Mouse (Mus musculus) 3134 (cell line): ENCODE data around the gene Adk.

Source experiments
- DNase-seq: peaks from one replicate; pipeline ENCODE4 v3.0.0-alpha.2; 2011; ENCODE audit warnings: low spot score; ENCODE audit not compliant: insufficient read length; ENCODE audit errors: extremely low read depth

Adk gene

DNA sequence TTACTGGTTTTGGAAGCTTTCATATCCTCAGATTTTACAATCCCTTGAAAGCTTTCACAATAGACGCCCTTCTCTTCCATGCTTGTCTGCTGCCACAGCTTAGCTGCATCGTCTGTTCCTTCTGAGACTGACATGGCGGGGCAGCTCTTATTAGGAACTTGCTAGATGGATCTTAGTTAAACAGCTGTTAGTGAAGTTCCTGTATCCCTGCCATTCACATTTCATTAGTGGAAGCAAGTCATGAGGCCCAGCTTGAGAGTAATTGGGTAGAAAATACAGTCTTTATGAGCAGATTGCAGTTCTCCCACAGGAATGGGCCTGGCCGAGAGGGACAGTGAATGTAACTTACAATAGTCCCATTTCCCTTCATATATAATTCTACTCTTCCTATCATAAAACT is 356.5 kb downstream of the Adk start:
- DNase-seq, result no peak

DNA sequence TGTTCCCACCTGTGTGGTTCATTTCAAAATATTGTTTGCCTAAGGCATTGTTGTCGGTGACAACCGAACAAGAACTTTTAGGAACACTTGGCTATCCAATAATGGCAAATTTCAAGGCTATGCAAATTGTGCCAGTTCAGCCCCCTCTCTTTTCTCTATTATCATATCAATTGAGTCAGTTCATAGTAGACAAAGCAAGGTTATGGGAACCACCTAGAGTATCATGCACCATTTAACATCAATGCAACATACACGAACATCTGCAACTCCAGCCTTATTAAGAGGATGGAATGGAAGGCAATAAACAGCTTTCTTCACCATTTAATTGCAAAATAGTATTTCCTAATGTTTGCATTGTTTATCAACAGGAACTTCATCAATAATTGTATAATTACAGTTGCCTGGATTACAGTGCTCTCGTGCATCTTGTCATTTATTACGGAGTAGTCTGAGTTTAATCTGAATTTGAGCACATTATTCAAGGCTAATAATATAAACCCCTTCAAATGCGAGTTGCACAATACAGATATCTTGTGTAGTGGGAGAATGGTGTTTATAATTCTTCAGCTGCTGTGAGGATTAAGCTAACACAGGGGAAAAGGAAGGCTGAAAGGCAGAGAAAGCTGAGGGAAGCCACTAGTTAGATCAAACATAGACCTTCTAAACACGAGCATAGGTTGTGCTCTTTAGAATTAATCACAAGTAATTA is 358.5 kb downstream of the Adk start:
- DNase-seq, result no peak

DNA sequence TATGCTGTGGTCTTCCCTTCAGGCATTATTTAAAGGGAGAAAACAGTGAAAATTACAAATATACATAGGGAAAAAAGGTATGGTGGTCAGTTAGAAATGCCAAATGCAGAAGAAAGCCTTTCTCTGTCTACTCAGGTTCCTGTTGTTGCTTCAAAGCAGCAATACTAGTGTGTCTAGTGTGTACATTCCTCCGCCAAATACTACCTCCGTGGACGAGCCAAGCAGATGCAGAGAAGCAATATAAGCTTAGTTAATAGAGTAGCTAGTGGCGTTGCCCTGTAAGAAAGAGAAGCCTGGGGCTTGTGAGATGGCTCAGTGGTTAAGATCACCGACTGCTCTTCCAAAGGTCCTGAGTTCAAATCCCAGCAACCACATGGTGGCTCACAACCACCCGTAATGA is 359.1 kb downstream of the Adk start:
- no peak for DNase-seq

DNA sequence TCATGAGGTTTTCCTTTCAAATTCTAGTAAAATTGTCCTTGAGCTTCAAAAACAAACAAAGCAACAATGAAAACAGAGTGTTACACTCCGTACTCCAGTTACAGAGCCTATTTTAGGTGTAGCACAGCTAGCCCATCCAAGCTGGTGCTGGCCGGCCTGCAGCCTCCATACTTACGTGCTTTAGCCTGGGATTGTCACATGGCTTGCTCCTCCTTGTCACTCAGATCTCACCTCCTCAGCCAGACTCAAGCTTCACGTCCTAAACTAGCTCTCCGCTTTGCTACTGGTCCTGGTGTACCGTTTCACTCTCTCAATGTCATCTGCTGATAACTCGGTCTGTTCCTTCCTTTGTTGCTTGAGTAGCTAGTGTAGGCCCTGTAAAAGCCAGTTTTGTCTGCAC is 366.0 kb downstream of the Adk start:
- DNase-seq, result no peak

DNA sequence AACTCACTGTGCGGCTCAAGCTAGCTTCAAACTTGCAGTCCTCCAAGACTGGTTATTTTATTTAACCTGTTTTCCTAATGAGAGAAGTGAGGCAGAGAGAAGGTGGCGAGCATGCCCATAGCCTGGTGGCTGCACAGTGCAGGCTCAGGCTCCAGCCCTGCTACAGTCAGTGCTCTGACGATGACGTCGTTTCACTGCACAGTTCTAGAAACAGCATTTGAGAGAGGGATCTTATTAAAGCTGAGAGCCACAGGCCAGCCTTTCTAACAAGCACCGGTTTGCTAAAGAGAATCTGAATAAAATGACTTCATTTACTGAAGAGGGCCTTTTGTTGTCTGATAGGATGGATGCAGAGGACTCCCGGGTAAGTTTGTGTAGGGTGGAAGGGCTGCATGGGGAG is 375.0 kb downstream of the Adk start:
- no peak for DNase-seq

DNA sequence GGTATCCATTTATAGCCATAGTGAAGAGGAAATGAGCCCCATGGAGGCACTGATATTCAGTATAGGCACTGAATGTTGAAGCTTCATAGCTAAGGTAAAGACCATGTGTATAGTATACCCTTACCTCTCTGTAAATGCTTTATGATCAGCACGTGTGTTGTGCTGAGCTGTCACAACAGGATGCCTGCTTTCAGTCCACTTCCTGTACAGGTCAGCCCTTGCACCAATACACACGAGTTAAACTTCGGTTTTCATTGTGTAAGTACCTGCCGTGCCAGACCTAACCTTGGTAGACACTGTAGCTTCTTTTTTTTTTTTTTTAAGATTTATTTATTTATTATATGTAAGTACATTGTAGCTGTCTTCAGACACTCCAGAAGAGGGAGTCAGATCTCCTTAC is 381.0 kb downstream of the Adk start:
- no peak for DNase-seq

DNA sequence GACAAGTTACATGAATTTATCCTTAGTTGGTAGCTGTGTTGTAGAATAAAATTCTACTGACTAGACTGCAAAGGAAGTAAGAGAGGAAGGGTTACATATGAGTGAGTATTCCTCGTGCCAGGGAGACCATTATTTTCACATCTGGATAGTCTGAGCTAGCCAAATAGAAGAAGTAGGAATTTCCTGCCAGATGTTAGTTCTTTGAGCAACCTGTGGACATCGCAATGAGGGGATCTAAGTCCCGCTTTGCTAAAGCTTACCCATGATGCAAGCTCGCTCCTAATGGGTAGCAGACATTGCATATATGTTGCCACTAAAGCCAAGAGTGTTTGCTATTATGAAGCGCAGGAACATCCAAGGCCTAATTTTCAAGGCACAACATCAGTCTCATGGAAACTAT is 381.6 kb downstream of the Adk start:
- DNase-seq, result no peak

DNA sequence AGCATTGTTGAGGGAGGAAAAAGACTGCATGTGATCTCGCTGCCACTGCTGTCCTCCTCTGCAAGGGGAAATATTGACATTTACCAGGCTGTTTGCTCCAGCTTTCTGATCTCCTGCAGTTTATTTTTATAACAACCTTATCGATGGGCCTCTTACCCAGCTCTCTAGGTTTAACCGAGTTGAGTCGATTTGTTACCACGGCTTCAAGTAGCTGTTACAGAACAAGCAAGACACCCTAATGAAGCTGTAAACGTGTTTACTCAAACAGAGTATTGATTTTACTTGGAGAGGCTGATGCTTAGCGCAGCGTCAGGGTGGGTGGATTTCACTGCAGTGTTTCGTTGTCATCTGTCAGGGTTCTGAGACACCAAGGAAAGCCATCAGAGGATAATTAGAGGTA is 382.3 kb downstream of the Adk start:
- DNase-seq, result no peak

DNA sequence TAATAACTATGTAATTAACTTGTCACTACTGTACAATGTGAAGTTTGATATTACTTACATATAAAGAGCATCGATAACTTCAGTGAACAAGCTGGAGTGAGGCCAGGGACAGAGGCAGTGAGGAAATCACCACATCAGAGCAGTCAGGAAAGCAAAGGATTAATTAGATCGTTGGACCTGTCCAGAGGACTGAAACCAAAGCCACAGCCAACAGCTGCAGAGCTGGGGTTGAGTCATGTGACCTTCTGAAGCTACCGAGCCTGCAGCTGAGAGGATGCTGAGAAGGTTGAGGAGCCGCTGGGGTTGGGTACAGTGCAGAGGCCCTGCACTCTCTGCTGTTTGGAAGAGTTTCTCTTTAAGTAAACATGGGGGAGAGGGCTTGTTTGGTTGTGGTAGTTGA is 387.4 kb downstream of the Adk start:
- no peak for DNase-seq

DNA sequence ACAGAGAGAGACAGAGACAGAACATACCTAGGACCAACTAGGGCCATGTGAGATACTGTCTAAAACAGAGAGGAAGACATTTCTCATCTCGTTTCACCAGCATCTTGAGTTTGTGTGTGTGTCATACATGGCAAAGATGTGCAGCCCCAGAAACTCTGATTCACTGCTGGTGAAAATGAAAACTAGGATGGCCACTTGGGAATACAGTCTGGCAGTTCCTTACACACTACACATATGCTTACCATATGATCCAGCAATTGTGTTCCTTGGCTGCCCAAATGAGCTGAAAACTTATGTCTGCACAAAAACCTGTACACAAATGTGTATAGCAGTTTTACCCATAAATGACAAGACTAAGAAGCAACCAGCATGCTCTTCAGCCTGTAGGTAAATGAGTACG is 388.2 kb downstream of the Adk start:
- no peak for DNase-seq

DNA sequence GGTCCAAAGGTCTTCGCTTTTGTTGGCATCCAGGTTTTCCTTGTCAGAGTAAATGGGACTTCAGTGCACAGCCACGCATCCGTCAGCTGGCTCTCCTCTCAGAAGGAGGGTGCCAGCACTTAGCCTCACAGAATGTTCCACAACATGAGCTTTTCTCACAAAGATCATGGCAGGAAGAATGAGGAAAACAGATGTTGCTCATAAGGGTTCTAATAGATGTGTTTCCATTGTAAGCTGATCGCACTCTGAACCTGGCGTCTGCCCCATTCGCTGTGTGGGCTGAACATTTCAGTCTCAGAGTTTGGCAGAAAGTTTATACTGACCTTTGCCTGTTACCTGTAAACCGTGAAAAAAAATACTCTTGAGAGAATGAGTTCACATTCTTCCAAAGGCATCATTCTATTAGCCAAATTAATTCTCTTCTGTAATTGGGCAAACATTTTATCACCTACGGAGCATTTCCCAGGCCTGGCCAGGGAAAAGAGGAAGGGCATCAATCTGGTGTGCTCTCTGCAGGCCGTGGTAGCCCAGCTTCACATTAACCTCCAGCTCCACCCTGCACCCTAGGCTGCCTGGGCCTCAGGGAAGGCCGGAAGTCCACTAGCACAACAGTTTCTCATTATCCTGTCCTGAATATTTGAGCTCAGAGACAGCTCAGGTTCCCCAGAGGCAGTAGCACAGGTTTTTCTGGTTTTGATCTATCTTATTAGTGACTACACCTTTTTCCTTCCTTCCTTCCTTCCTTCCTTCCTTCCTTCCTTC is 389.6 kb downstream of the Adk start:
- DNase-seq, result no peak

DNA sequence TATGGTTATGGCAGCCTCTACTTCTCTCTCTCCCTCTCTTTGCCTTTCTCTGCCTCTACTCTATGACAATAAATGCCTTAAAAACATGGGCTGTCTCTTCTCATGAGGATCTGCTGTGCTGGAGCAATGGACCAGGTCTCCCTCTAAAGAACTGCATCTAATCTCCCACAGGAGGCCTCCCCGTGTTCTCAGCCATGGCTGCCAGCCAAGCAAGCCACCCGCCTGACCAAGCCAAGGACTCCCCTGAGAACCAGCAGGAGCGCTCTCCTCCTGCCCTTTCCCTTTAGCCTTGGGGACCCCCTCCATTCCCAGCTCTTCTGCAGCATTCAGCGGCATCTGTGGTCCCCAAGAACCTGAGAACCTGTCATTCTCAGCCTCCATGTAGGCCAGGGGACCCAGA is 400.2 kb downstream of the Adk start:
- no peak for DNase-seq

DNA sequence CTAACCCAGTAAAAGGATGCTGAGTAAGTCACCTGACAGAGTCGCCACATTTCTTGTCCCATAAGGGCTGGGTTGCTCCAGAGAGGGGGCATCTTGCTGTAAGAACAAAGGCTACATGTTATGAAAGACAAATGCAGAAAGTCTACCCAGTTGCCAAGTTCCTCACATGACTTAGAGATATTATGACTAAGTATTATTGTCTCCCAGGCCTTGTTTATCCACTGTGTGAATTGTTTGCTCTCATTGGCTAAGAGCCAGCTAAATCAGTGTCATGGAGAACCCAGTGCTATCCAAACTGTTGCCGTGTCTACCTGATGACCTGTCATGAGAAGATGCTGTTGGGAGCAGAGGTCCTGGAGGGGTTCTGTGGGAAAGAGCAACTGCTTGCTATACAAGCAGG is 401.5 kb downstream of the Adk start:
- no peak for DNase-seq

DNA sequence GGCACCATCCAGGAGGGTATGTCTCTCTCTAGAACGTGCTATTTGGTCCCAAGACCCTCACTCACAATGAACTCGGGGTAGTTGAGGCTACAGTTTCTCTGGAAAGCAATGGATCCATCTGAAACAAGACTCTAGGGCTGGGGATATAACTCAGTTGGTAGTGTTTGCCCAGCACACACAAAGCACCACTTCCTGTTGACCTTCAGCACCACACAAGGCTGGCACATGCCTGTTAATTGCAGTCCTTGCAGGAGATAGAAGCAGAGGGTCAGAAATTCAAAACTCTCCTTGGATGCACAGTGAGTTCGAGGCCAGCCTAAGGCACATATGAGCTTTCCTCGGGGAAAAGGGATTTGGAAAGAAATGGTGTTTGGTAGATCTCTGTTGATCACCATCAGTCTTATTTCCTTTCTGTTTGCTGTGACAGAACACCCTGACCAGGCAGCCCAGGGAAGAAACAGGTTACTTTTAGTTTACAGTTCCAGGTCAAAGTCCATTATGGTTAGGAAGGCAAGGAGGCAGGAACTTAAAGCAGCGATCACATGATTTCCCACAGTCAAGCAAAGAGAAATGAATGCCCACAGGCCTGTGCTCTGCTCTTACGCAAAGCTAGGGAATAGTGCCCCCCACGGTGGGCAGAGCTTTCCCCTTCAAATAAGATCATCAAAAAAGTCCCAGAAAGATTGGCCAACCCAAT is 403.4 kb downstream of the Adk start:
- DNase-seq, result no peak

DNA sequence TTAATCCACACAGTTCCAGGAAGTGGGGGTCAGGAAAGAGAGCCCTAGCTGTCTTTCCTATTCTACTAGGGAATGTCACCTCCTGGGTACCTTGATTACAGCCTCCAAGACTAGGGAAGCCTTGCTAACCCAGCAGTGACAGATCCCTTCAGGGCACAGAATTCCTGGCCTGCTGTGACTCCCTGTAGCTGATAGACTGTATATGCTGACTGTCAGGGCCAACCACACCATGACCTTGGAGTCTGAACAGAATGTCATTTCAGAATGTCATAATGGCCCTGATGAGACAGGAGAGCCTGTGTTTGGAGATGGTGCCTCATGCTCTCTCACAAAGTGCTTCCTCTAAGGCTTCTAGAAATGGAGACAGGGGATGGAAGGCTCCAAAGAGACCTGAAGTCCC is 404.2 kb downstream of the Adk start:
- DNase-seq, result no peak

DNA sequence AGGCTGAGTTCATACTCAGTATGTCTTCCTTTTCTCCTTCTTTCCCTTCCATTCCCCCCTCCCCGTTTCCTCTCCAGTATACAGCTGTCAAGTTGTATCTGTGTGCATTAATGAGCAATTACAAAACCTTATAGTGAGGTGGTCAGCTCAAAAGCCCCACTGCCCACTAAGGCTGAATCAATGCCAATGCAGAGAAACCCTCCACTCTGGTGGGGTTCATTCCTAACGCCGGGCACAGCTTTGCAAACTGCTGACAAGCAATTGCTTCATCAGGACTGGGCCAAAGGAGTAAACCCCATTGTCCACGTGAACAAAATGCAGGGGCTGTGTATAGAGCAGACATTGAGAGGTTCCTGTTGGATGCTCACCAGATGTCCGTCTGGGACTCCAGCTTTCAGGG is 405.5 kb downstream of the Adk start:
- DNase-seq, result no peak

DNA sequence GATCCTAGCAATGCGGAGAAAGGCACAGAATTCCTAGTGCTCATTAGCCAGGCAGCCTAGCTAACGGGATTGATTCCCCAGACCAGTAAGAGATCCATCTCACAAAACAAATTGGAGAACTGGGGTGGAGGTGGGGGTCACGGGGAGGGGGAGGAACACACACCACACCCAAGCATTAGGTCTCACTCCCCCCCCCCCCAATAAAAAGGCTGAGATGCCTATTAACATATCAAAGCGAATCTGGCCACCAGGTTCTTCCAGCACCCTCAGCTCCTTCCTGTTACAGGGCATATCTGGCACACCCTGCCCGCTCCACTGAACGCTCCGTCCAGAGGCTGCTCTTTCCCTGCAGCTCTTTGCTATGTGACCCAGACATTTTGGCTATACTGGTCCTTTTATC is 406.3 kb downstream of the Adk start:
- DNase-seq, result no peak

DNA sequence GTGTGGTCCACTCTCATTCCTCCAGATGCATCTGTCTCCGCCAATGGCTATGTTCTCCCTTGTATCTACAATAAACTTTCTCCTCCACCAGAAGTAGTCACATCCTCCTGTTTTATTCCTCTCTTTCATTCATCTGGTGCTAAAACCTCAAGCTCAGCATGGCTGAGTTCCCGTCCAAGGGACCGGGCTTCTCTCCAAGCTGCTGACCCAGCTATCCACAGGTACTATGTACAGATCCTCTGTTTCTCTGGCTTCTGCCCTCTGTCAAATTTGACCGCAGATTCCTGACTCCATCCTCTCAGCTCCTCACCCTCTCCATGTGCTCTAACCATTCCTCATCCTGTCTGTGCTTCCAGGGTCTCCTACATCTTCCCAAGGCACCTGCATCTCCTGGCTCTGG is 406.8 kb downstream of the Adk start:
- DNase-seq, result no peak

DNA sequence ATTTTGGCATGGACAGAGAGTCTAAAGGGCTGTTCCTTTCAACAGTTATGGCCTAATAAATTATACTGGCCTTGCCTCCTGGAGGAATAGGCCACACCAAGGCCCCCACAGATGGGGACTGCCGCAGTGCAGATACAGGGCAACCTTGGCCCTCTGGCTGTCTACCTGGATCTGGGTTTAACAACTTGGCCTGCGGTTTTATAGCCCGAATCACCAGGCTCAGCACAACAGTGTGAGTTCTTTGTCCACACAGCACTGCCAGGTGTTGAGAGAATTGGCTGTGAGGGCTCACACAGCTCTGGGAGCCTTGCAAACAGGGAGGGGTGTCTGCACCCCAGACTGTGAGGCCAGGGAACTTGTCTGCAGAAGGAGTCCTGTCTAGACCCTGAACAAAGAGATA is 410.0 kb downstream of the Adk start:
- DNase-seq, result no peak

DNA sequence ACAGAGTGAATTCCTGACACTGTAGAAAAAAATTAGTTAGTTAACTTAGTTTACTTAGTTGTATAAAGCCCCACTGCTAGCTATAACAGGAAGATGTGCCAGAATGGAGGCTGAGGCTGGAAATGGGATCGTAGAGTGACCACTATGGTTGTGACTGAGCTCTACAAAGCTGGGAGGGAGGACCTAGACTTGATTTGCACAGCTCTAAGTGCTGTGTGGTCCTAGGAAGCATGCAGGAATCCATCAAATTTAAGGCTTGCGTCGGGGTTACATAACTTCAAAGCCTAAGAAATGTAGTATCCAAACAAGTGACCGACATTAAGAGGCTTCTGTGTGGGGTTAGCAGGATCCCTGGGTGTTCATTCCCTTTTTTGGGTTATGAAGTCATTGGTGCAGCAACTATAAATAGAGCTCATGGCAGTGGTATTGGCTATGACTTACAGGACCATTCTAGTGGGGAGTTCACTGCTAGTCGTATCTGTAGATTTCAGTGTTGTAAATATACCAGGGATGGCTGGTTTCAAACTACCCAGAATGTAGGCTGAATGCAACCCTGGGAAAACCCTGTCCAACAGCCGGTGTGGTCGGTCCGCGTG is 410.8 kb downstream of the Adk start:
- no peak for DNase-seq

DNA sequence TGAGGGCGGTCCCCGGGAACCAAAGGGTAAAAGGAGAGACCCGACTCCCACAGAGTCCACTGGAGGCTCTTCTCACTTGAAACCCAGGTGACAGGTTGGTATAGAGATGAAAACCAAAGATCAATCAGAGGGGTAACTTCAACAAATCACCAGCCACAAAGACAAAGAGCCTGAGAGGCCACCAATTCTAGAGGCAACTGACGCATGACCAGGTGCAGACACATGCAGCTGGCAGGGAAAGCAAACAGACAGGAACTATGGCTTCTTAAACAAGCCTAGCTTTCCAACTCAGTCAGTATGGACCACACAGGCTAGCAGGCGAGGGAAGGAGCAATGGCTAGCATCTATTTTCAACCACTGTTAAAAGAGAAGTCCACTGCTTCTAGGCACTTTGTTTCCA is 418.0 kb downstream of the Adk start:
- DNase-seq, result no peak

DNA sequence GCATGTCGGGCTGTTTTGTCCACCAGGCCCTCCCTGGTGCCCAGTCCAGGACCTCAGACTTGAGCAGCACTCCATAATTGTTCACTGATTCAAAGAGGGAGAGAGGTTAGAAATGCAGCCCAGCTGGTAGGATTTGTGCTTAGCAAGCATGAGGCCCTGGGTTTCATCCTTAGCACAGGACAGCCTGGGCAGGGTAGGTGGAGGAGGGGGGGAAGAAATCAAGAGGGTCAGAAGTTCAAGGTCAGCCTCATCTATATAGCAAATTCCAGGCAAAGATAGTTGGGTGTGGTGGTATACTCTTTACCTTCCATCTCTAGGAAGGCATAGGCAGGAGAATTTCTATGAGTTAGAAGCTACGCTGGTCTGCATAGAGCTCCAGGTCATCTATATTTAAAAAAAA is 419.6 kb downstream of the Adk start:
- DNase-seq, result no peak
